Mouse (Mus musculus) right cerebral cortex, adult 18-20 months (tissue): ENCODE results near the gene Abcc12.

Experiments
- DNase-seq: peaks from one replicate; pipeline ENCODE4 v3.0.0; 2022; ENCODE audit warnings: mixed read lengths

The Abcc12 gene

GRCm38 (mm10) chr8:86580458-86580857 lies at the start of gene Abcc12:
Gene Abcc12, minus strand, starts transcription at chr8:86580686.
- DNase-seq = no peak

GRCm38 (mm10) chr8:86630212-86630611 lies 49.7 kb upstream of the Abcc12 start:
- DNase-seq = no peak

- DNase-seq = no peak
Measured at GRCm38 (mm10) chr8:86624915-86625314, 44.4 kb upstream of the Abcc12 start.

GRCm38 (mm10) chr8:86623911-86624731 lies 43.6 kb upstream of the Abcc12 start, which contains the start of gene Lonp2:
Gene Lonp2, plus strand, starts transcription at chr8:86624043.
- peak; percentile 99 for DNase-seq

- DNase-seq = no peak
Measured at GRCm38 (mm10) chr8:86623551-86623910, 43.0 kb upstream of the Abcc12 start.

- no peak for DNase-seq
Measured at GRCm38 (mm10) chr8:86617759-86618387, 37.4 kb upstream of the Abcc12 start.

GRCm38 (mm10) chr8:86615095-86615769 lies 34.7 kb upstream of the Abcc12 start:
- DNase-seq = no peak

GRCm38 (mm10) chr8:86613798-86614197 lies 33.3 kb upstream of the Abcc12 start:
- no peak for DNase-seq

GRCm38 (mm10) chr8:86604676-86605075 lies 24.2 kb upstream of the Abcc12 start:
- no peak for DNase-seq

- no peak for DNase-seq
Measured at GRCm38 (mm10) chr8:86603174-86603573, 22.7 kb upstream of the Abcc12 start.

- DNase-seq = no peak
Measured at GRCm38 (mm10) chr8:86600311-86600710, 19.8 kb upstream of the Abcc12 start.

GRCm38 (mm10) chr8:86599299-86599698 lies 18.8 kb upstream of the Abcc12 start:
- DNase-seq = no peak

GRCm38 (mm10) chr8:86597681-86598080 lies 17.2 kb upstream of the Abcc12 start:
- no peak for DNase-seq

- no peak for DNase-seq
Measured at GRCm38 (mm10) chr8:86595671-86596070, 15.2 kb upstream of the Abcc12 start.

GRCm38 (mm10) chr8:86594159-86594796 lies 13.8 kb upstream of the Abcc12 start:
- DNase-seq = no peak

GRCm38 (mm10) chr8:86593099-86593498 lies 12.6 kb upstream of the Abcc12 start:
- DNase-seq = no peak

GRCm38 (mm10) chr8:86588338-86588737 lies 7.9 kb upstream of the Abcc12 start:
- no peak for DNase-seq

- no peak for DNase-seq
Measured at GRCm38 (mm10) chr8:86586642-86587041, 6.2 kb upstream of the Abcc12 start.

- DNase-seq = no peak
Measured at GRCm38 (mm10) chr8:86586058-86586457, 5.6 kb upstream of the Abcc12 start.

- peak; percentile 82 for DNase-seq
Measured at GRCm38 (mm10) chr8:86585532-86585931, 5.0 kb upstream of the Abcc12 start.

- peak; percentile 83 for DNase-seq
Measured at GRCm38 (mm10) chr8:86585118-86585517, 4.6 kb upstream of the Abcc12 start.

- no peak for DNase-seq
Measured at GRCm38 (mm10) chr8:86581921-86582331, 1.4 kb upstream of the Abcc12 start.

GRCm38 (mm10) chr8:86578693-86579092 lies 1.8 kb downstream of the Abcc12 start:
- DNase-seq = no peak
